Comparison of ENCODE assay signal across 1 mouse cellular context in the genomic region with DNA sequence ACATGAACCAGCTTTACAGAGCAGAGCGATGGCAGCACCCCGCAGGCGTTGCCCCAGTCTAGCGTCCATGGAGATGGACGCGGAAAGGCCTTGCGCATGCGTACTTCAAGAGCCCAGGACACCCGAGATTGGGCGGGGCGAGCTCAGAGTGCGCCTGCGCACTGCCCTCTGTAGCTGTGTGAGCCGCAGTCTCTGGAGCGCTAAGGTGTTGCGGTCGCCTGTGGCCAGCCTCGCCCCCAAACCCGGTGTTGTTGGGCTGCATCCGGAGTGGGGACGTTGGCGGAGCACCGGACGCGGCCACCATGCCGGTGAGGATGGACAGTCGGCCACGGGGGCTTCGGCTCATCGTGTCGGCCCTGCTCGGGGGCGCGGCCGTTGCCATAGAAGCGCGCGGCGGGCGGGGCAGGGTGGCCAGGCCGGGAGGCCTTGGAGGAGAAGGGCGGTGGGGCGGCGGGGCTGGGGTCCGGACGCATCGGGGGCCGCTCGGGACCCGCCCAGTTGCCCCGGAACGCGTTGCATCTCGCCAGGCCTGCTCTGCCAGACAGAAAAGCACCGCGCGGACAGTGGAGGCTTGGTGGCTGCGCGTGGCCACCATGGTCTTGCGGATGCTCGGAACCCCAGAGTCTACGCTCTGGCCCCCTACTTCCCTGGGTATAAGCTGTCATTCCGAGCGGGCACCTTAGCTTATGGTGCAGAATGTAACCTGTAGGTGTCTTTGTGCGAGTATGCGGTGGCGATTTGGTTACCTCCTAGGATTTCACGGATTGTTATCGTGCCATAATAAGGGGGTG.
TF ChIP-seq lines count a peak whose summit lies in the region.

A gene (plus strand): TSS at position 156 of the 791 bp plus-strand sequence.

TF ChIP-seq in CH12.LX, 34 proteins besides CTCF, POLR2A, EP300 and RAD21 (continued from another document):
- TF ChIP-seq SMC3 (IDR thresholded peaks at IDR 0.05; ENCODE audit: low read depth, low read length): 0 out of 2 replicates have a peak, but pooled peaks have one; percentile 4
- peak; percentile 7; the same call in 1 of the 2 replicates for TF ChIP-seq MAX (IDR thresholded peaks at IDR 0.05; ENCODE audit: low read length)
- TF ChIP-seq ZC3H11A (IDR thresholded peaks at IDR 0.05; ENCODE audit: low read depth, low read length): no peak
- no peak for TF ChIP-seq ZMIZ1 (IDR thresholded peaks at IDR 0.05; ENCODE audit: low read depth, low read length)
- no peak for TF ChIP-seq BHLHE40 (IDR thresholded peaks at IDR 0.05; ENCODE audit: low read depth, low read length)
- TF ChIP-seq MYC (IDR thresholded peaks at IDR 0.05; ENCODE audit: low read depth, low read length): no peak
- TF ChIP-seq ELF1 (IDR thresholded peaks at IDR 0.05; ENCODE audit: low read depth, low read length): peak; percentile 54; the same call in 1 of the 2 replicates
- TF ChIP-seq USF2 (conservative IDR thresholded peaks at IDR 0.05; ENCODE audit: low read depth, low read length): no peak
- peak; percentile 80 for TF ChIP-seq MXI1 (IDR thresholded peaks at IDR 0.05; ENCODE audit: low read depth, low read length)
- peak; percentile 64; the same call in 1 of the 2 replicates for TF ChIP-seq UBTF (IDR thresholded peaks at IDR 0.05; ENCODE audit: low read depth, low read length)
- TF ChIP-seq PAX5 (IDR thresholded peaks at IDR 0.05; ENCODE audit: low read length): no peak
- TF ChIP-seq CHD2 (IDR thresholded peaks at IDR 0.05; ENCODE audit: low read length): no peak
- no peak for TF ChIP-seq MAZ (IDR thresholded peaks at IDR 0.05; ENCODE audit: low read depth, low read length)
- TF ChIP-seq HCFC1 (IDR thresholded peaks at IDR 0.05; ENCODE audit: low read depth, low read length): peak; percentile 33
- TF ChIP-seq JUN (IDR thresholded peaks at IDR 0.05; ENCODE audit: insufficient read depth, low read depth, low read length): no peak
- no peak for TF ChIP-seq ZKSCAN1 (IDR thresholded peaks at IDR 0.05; ENCODE audit: borderline replicate concordance, low read depth, low read length)
- no peak for TF ChIP-seq MEF2A (IDR thresholded peaks at IDR 0.05; ENCODE audit: borderline replicate concordance, low read depth, low read length)
- no peak for TF ChIP-seq IRF4 (IDR thresholded peaks at IDR 0.05; ENCODE audit: low read depth, low read length)
- peak; percentile 46 for TF ChIP-seq TCF12 (IDR thresholded peaks at IDR 0.05; ENCODE audit: low read depth, low read length)
- no peak for TF ChIP-seq JUND (conservative IDR thresholded peaks at IDR 0.05; ENCODE audit: low read depth, low read length)
- TF ChIP-seq CHD1 (IDR thresholded peaks at IDR 0.05; ENCODE audit: low read depth, low read length): no peak
